Mouse (Mus musculus): ENCODE data around the gene Gsg1.

Gene Gsg1

GRCm38 (mm10) chr6:135206909-135207308 is 47.2 kb downstream of the Gsg1 start:
- DNase-seq (ENCODE audit: low read depth, low spot score) = no peak

- no peak for DNase-seq (ENCODE audit: low read depth, low spot score)
Observed at GRCm38 (mm10) chr6:135205802-135206201, 48.3 kb downstream of the Gsg1 start.

GRCm38 (mm10) chr6:135204869-135205268 is 49.3 kb downstream of the Gsg1 start:
- no peak for DNase-seq (ENCODE audit: low read depth, low spot score)

DNA sequence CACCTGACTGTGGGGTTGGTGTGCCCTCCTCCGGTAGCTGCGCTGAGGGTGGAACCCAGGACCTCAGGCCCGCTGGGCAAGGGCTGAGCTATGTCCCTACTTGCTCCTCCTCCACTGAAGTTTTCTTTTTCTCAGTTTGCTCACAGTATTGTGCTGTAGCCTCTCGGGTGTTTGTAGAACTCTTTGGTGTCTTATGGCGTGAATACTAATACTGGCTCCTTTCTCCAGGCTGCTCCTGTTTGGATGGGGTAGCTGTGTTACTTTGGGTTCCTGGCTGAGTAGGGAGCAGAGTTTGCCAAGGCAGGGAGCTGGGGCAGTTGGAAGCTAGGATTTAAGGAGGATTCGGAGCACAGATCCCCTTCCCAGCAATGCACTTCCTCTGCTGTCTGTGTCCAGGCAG is 50.4 kb downstream of the Gsg1 start:
- DNase-seq (ENCODE audit: low read depth, low spot score) = no peak

DNA sequence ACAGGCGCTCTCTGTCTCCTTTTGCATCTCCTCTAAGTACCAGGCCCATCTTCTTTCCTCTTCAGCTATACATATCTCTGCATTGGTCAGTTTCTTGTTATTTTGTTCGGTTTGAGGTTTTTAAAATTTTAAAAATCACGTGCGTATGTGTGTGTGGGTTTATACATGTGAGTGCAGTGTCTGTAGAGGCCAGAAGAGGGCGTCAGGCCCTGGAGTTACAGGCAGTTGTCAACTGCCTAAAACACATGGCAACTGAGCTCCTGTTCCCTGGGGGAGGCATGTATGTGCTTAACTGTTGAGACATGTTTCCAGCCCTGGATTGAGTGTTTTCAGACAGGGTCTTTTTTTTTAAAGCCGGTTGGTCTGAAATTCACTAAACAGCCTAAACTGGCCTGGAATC is 51.5 kb downstream of the Gsg1 start:
- DNase-seq (ENCODE audit: low read depth, low spot score) = peak; percentile 81

DNA sequence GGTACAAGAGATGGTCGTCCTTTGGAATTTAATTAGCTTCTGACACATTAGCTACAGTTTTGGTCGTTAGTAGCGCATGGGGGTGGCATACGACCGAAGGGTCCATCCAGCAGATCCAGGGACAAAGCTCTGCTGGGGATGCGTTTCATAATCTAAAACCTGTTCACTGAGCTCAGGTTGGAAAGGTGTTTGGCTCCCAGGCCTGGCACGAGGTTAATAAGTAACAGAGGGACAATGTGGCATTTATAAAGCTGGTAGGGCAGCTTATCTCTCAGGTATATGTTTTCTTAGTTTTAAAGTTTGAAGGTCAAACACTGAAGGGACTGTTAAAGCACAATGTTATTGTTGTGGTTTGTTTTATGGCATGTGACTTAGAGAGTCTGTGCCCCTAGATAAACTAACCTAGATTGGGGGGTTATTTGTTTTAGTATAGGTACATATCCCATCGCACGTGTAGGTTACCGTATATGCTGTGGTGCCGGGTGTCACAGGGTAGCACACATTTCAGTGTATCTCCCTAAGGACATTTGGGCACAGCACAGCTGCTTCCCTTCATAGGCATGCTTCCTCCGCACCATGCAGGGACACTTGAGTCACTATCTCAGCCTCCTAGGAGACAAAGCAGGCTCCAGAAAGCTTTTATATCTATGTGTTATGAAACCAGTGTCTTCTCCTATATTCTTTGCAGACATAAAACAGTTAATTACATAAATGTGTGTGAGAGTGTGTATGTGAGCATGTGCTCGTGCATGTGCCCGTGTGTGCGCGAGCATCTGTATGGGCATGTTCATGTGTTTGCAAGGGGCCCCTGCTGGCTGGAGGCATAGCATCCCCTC is 53.8 kb downstream of the Gsg1 start:
- DNase-seq (ENCODE audit: low read depth, low spot score) = no peak

- no peak for DNase-seq (ENCODE audit: low read depth, low spot score)
Observed at GRCm38 (mm10) chr6:135198726-135199125, 55.4 kb downstream of the Gsg1 start.

- peak; percentile 70 for DNase-seq (ENCODE audit: low read depth, low spot score)
Observed at GRCm38 (mm10) chr6:135197921-135198532, 56.1 kb downstream of the Gsg1 start, which contains the start of the genes Fam234b and Hebp1. Gene Fam234b (plus strand): TSS chr6:135197977. Gene Hebp1 (minus strand): TSS chr6:135198022.

DNA sequence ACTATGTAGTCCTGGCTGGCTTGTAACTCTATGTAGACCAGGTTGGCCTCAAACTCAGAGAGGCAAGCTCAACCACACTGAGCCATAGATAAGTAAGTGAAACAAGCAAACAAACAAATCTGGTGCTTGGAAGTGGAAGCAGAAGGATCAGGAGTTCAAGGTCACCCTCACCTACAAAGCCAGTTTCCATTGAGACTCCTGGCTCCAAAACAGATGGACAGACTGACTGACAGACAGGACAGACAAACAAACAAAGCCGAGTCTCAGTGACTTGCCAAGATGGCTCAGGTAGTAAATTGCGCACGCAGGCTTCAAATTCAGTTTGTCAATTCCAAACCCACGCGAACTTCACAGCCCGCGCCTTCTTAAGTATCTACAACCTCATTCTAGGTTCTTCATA is 56.7 kb downstream of the Gsg1 start:
- DNase-seq (ENCODE audit: low read depth, low spot score) = peak; percentile 42

DNA sequence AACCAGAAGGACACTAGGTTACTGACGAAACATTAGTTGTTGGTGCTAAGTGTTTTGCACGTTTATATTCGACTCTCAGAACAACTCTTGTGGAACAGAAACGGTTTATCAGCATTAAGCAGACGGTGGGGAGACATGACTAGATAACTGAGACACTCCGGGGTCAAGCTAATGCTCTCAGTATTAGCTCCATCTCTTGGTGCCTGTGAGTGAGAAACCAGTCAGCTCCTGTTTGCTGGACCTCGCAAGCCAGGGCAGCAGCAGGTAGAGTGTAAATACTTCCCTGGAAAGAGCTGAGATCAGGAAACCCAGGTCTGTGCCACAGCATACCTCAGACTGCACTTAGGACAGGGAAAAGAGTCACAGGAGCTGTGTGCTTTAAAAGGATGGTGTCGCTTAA is 57.4 kb downstream of the Gsg1 start:
- no peak for DNase-seq (ENCODE audit: low read depth, low spot score)

DNA sequence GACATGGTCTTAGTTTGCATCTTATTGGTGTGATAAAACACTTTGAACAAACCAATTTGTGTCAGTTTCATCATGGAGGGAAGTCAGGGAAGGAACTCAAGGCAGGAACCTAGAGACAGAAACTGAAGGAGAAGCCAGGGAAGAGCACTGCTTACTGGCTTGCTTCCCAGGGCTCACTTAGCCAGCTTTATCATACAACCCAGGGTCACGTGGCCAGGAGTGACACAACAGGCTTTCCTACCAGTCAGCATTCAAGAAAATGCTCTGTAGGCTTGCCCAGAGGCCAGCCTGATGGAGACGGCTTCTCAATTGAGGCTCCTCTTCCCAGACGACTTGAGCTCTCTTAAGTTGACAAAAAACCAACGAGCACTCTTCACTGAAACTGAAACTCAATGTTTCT is 59.2 kb downstream of the Gsg1 start:
- DNase-seq (ENCODE audit: low read depth, low spot score) = no peak

DNA sequence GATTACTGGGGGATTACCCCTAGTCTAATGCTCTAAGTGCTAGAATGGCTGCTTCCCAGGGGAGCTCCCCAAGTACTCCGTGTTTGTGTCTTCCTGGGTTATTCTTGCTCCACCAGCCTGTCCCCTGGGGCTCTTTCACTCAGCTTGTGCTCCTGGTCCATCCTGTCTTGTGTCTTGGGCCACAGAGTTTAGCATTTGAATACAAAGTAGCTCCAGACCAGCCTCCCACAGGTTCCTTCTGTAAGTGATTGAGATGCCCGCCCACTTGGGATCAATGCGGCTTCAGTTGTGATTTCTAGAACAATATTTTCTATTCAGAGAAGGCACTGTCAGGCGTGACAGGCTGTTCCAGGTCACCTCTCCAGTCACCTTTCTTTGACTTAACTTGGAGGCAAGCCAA is 60.4 kb downstream of the Gsg1 start:
- DNase-seq (ENCODE audit: low read depth, low spot score) = peak; percentile 77

DNA sequence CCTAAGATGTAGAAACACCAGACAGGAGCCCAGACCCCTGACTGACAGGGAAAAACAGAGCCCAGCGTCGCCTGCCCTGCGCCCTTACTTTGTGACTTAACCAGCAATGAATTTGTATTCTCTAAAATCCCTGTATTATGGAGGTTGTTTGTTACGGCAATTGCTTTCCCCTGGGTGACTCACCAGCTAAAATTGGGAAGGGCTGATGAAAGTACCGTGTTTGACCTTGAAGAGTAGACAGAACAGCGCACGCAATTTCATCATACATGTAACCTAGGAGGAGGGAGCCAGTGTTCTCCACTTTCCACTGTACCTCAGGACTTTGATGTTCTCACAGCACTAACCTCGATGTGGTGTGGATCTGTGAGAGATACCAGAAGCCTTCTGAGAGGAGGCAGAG is 61.2 kb downstream of the Gsg1 start:
- peak; percentile 21 for DNase-seq (ENCODE audit: low read depth, low spot score)

- no peak for DNase-seq (ENCODE audit: low read depth, low spot score)
Observed at GRCm38 (mm10) chr6:135191906-135192305, 62.2 kb downstream of the Gsg1 start.

DNA sequence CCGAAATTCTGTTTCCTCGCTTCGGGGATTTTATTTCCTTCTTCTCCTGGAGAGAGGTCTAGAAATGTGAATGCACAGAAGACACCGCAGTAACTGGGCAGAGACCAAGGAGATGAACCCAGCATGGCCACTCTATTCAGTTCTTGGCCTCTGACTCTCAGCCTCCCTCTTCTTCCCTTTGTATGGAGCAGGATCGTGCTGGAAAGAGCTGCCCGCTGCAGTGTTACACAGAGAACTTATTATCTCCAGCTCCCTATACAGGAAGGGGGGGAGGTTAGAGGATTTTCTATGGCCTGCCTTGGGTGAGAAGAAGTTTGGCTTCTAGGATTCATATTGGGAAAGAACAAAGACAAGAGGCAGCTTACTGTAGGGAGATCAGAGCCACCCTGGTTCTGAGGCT is 64.0 kb downstream of the Gsg1 start:
- DNase-seq (ENCODE audit: low read depth, low spot score) = no peak

DNA sequence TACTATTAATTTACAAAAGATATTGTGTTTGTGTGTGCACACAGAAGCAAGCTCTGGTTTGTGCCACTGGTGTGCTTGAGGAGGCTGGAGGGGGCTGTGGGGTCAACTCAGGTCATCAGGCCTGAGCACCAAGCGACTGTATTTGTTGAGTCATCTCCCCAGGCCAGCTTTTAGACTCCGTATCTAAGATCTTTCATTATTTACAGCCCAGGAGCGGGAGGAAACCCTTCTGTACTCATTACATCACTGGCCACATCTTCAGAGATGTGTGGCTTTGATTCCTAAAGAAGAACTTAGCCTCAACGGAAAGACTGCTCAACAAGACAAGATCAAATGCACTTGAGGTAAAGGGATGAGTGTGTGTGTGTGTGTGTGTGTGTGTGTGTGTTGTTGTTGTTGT is 65.5 kb downstream of the Gsg1 start:
- no peak for DNase-seq (ENCODE audit: low read depth, low spot score)
